8 mouse cellular contexts compared by ENCODE assay signal in the genomic region with DNA sequence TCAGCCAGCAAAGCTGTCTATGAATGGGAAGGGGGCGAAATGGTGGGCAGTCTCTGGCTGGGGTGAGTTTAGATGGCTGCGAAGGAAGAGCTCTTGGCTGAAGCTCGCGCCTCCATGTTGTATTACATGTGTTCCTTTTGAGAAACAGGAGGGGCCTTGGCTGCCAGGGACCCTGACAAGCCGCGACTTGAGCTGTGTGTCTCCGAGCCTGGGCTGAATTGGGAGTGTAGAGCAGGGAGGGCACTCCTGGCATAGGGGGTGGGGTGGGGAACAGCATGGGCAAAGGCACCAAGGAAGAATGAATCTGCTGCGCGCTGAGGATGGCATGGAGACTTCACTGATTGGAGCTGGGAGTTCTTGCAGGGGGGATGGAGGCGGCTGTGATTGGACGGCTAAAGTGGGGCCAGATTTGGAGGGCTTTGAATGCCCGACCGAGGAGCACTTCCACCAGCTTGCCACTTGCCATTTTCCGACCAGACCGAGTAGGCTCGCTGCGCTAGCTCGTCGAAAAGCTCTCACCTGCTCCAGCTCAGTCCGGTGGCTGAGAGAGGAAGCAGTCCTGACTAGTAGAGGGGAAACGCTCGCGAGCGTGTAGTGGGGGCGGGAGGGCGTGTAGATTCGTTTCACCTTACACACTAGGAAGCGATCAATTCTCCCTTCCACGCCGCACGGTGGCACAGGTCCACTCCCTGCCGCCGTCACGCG. TPM values are rescaled to one million over a fixed set of nuclear protein-coding genes. Genes with fewer than 3 reads are reported as not detected.
A peak's percentile ranks its signal among the peaks of the same experiment; 100 is the strongest.
DNase-seq lines count a peak whose midpoint lies in the region; ATAC-seq lines count a peak whose summit lies in the region.

No protein-coding gene starts in this region.

- 2% methylated on average over 35 of the region's 35 CpGs for WGBS in intestine, embryonic 14.5 days

- H3K4me3 ChIP-seq in intestine, embryonic 14.5 days (ENCODE audit: low read depth, low read length), result peak overlapping the region; percentile 96

- H3K27me3 ChIP-seq in intestine, embryonic 14.5 days (replicated peaks; ENCODE audit: control insufficient read depth, insufficient read depth, low read length), result no peaks in the 10 kb centered on the region

- H3K36me3 ChIP-seq in intestine, embryonic 14.5 days (ENCODE audit: control insufficient read depth, insufficient read depth, low read length), result no peaks in the 10 kb centered on the region

- peaks cover 9% of the 10 kb centered on the region; the same call in 1 of the 2 replicates for H3K4me1 ChIP-seq in intestine, embryonic 14.5 days (replicated peaks; ENCODE audit: control insufficient read depth, insufficient read depth, low read length)

- intact Hi-C loops in gastrocnemius, postnatal 36 days (cut with DNase I), result loop anchor here (10.0 kb wide), 2 partner anchors 63 to 143 kb away; no protein-coding TSS in a partner anchor
- intact Hi-C loops in left cerebral cortex, postnatal 14 days (cut with DNase I), result loop anchor here (5.0 kb wide), 3 partner anchors 39 to 131 kb away; a partner anchor contains a TSS

- H3K27ac ChIP-seq in intestine, embryonic 14.5 days (ENCODE audit: low read depth), result peak overlapping the region; percentile 98

- peak overlapping the region; percentile 98 for H3K9ac ChIP-seq in intestine, embryonic 14.5 days (ENCODE audit: low read length)

- H3K4me2 ChIP-seq in intestine, embryonic 14.5 days (ENCODE audit: low read length), result peak overlapping the region; percentile 82

- no peaks in the 10 kb centered on the region for H3K9me3 ChIP-seq in intestine, embryonic 14.5 days (ENCODE audit: control insufficient read depth, low read length)

- peak; percentile 85 for ATAC-seq in intestine, embryonic 14.5 days (replicated peaks; ENCODE audit: low FRiP score, low TSS enrichment, low read depth)
- peak; percentile 48 for ATAC-seq in megakaryocyte-erythroid progenitor cell, adult 5-6 weeks (replicated peaks; ENCODE audit: low FRiP score, low TSS enrichment, poor library complexity, severe bottlenecking)

- DNase-seq in adrenal gland, adult 2 months, result peak; percentile 90
- peak; percentile 77 for DNase-seq in embryo, embryonic 11.5 days (ENCODE audit: low read depth, low spot score)
- peak; percentile 56 to 66 for DNase-seq in gastrocnemius, postnatal 36 days
- DNase-seq in intestine, embryonic 14.5 days (ENCODE audit: low spot score), result peak; percentile 92
- peak; percentile 85 to 91 for DNase-seq in left cerebral cortex, postnatal 14 days (ENCODE audit: low spot score in 2 of 2)
- DNase-seq in right cerebral cortex, postnatal 14 days, result peak; percentile 81
- DNase-seq in urinary bladder, postnatal 4 days (ENCODE audit: low spot score in 2 of 2), result peak; percentile 74 to 78

RNA-seq across cellular contexts. Expression of a gene that starts 0.6 kb away (rescaled TPM):
- 10 to 100 TPM; 18.9 to 20.4 TPM for total RNA-seq in adrenal gland, adult 2 months (2021)
- polyA plus RNA-seq in adrenal gland, adult 2 months (2012; rRNA removed), result 2.5 and 2.9 TPM in 2 replicates
- 10 to 100 TPM; 19.2 to 19.9 TPM for total RNA-seq in gastrocnemius, postnatal 36 days (2021)
- 17.9 and 18.0 TPM in 2 replicates for polyA plus RNA-seq in intestine, embryonic 14.5 days (2014; fragmentation: Nextera tagmentation; extraction: Ambion mirVana)
- total RNA-seq in left cerebral cortex, postnatal 14 days (2021), result 10 to 100 TPM; 28.6 to 29.5 TPM
- 44.3 and 50.8 TPM in 2 replicates for total RNA-seq in megakaryocyte-erythroid progenitor cell, adult 5-6 weeks (2014; fragmentation: Nextera tagmentation)
- 14.8 and 28.6 TPM in 2 replicates for total RNA-seq in megakaryocyte-erythroid progenitor cell, adult 5-6 weeks (2017)

RNA-seq across cellular contexts. Expression of a gene that starts 39.4 kb away (rescaled TPM):
- total RNA-seq in adrenal gland, adult 2 months (2021), result 1 to 10 TPM; 2.9 to 7.6 TPM
- 1.1 and 1.4 TPM in 2 replicates for polyA plus RNA-seq in adrenal gland, adult 2 months (2012; rRNA removed)
- 1 to 10 TPM; 1.1 to 1.9 TPM for total RNA-seq in gastrocnemius, postnatal 36 days (2021)
- polyA plus RNA-seq in intestine, embryonic 14.5 days (2014; fragmentation: Nextera tagmentation; extraction: Ambion mirVana), result 22.8 and 25.0 TPM in 2 replicates
- 10 to 100 TPM in 1 of 2 experiments, 1 to 10 TPM in 1; 9.8 to 10.5 TPM for total RNA-seq in left cerebral cortex, postnatal 14 days (2021)
- total RNA-seq in megakaryocyte-erythroid progenitor cell, adult 5-6 weeks (2014; fragmentation: Nextera tagmentation), result 27.9 and 34.0 TPM in 2 replicates
- 30.5 and 52.0 TPM in 2 replicates for total RNA-seq in megakaryocyte-erythroid progenitor cell, adult 5-6 weeks (2017)

Comparison
In these comparisons a context has a peak if more than half of its experiments do, and no peak if none do; other contexts are left out.
1. Peak in every context shown above with its lines: DNase-seq, ATAC-seq, H3K4me3 ChIP-seq and H3K27ac ChIP-seq.